Mouse (Mus musculus): ENCODE data around the gene Hist1h2ad. TPM values are rescaled to one million over a fixed set of nuclear protein-coding genes. Genes with fewer than 3 reads are reported as not detected.
A peak's percentile ranks its signal among the peaks of the same experiment; 100 is the strongest.

Hist1h2ad gene
- polyA plus RNA-seq, 1 experiment from 2014 or later = 2.7 TPM

GRCm38 (mm10) chr13:23592614-23593013 is 18.4 kb downstream of the Hist1h2ad start:
- H3K36me3 ChIP-seq = no peaks in the 10 kb centered on the region
- no peak overlapping the region for H3K9ac ChIP-seq (replicated peaks)
- H3K4me1 ChIP-seq (replicated peaks) = peaks cover 5% of the 10 kb centered on the region; the same call in 1 of the 2 replicates
- no peaks in the 10 kb centered on the region for H3K27me3 ChIP-seq
- no peak overlapping the region for H3K4me3 ChIP-seq (replicated peaks)
- no peak for ATAC-seq (ENCODE audit: insufficient number of reproducible peaks, insufficient read depth, low FRiP score, low TSS enrichment, low read depth)
- H3K27ac ChIP-seq = peak overlapping the region; percentile 71; the same call in 1 of the 2 replicates
- 57% methylated on average over 7 of the region's 7 CpGs for WGBS
- H3K4me2 ChIP-seq = no peak overlapping the region
- H3K9me3 ChIP-seq = no peaks in the 10 kb centered on the region

GRCm38 (mm10) chr13:23593051-23593770 is 19.0 kb downstream of the Hist1h2ad start:
- Histone ChIP-seq H3K9ac (replicated peaks) (no peak overlapping the region), H3K4me1 (replicated peaks) (peaks cover 5% of the 10 kb centered on the region; the same call in 1 of the 2 replicates), H3K27me3 (no peaks in the 10 kb centered on the region), H3K4me2 (no peak overlapping the region), H3K4me3 (replicated peaks) (no peak overlapping the region), H3K36me3 (no peaks in the 10 kb centered on the region), H3K27ac (peak overlapping the region; percentile 71), H3K9me3 (no peaks in the 10 kb centered on the region)
- no peak for ATAC-seq (ENCODE audit: insufficient number of reproducible peaks, insufficient read depth, low FRiP score, low TSS enrichment, low read depth)
- WGBS = 66% methylated on average over 5 of the region's 5 CpGs

- Histone ChIP-seq H3K9me3 (no peaks in the 10 kb centered on the region), H3K4me3 (replicated peaks) (no peak overlapping the region), H3K4me1 (replicated peaks) (peaks cover 5% of the 10 kb centered on the region; the same call in 1 of the 2 replicates), H3K27ac (no peak overlapping the region), H3K27me3 (no peaks in the 10 kb centered on the region), H3K4me2 (no peak overlapping the region), H3K36me3 (no peaks in the 10 kb centered on the region), H3K9ac (replicated peaks) (no peak overlapping the region)
- ATAC-seq (ENCODE audit: insufficient number of reproducible peaks, insufficient read depth, low FRiP score, low TSS enrichment, low read depth) = no peak
- WGBS = 63% methylated on average over 2 of the region's 2 CpGs
These were observed 21.0 kb downstream of the Hist1h2ad start for GRCm38 (mm10) chr13:23595185-23595584.

GRCm38 (mm10) chr13:23595622-23596372 is 21.6 kb downstream of the Hist1h2ad start:
- Histone ChIP-seq H3K4me1 (replicated peaks) (peaks cover 5% of the 10 kb centered on the region; the same call in 1 of the 2 replicates), H3K4me2 (no peak overlapping the region), H3K9ac (replicated peaks) (no peak overlapping the region; the same call in 1 of the 2 replicates), H3K4me3 (replicated peaks) (no peak overlapping the region), H3K36me3 (no peaks in the 10 kb centered on the region), H3K27me3 (no peaks in the 10 kb centered on the region), H3K27ac (no peak overlapping the region), H3K9me3 (no peaks in the 10 kb centered on the region)
- 78% methylated on average over 7 of the region's 7 CpGs for WGBS
- no peak for ATAC-seq (ENCODE audit: insufficient number of reproducible peaks, insufficient read depth, low FRiP score, low TSS enrichment, low read depth)

GRCm38 (mm10) chr13:23597957-23598356 is 23.8 kb downstream of the Hist1h2ad start:
- Histone ChIP-seq H3K36me3 (no peaks in the 10 kb centered on the region), H3K4me3 (replicated peaks) (no peak overlapping the region), H3K4me1 (replicated peaks) (peaks cover 4% of the 10 kb centered on the region; the same call in 1 of the 2 replicates), H3K27me3 (no peaks in the 10 kb centered on the region), H3K4me2 (no peak overlapping the region), H3K9ac (replicated peaks) (no peak overlapping the region), H3K27ac (no peak overlapping the region), H3K9me3 (no peaks in the 10 kb centered on the region)
- no peak for ATAC-seq (ENCODE audit: insufficient number of reproducible peaks, insufficient read depth, low FRiP score, low TSS enrichment, low read depth)
- 7% methylated on average over 9 of the region's 9 CpGs for WGBS

- H3K4me1 ChIP-seq (replicated peaks) = no peaks in the 10 kb centered on the region
- H3K4me2 ChIP-seq = no peak overlapping the region
- H3K27ac ChIP-seq = no peak overlapping the region
- H3K36me3 ChIP-seq = no peaks in the 10 kb centered on the region
- H3K9me3 ChIP-seq = no peaks in the 10 kb centered on the region
- H3K9ac ChIP-seq (replicated peaks) = no peak overlapping the region
- WGBS = 87% methylated on average over 7 of the region's 7 CpGs
- ATAC-seq (ENCODE audit: insufficient number of reproducible peaks, insufficient read depth, low FRiP score, low TSS enrichment, low read depth) = no peak
- no peak overlapping the region for H3K4me3 ChIP-seq (replicated peaks)
- no peaks in the 10 kb centered on the region for H3K27me3 ChIP-seq
These were observed 29.1 kb downstream of the Hist1h2ad start for GRCm38 (mm10) chr13:23603182-23603699.

GRCm38 (mm10) chr13:23604452-23604851 is 30.3 kb downstream of the Hist1h2ad start:
- Histone ChIP-seq H3K27ac (no peak overlapping the region), H3K9ac (replicated peaks) (no peak overlapping the region), H3K36me3 (no peaks in the 10 kb centered on the region), H3K4me3 (replicated peaks) (no peak overlapping the region), H3K27me3 (no peaks in the 10 kb centered on the region), H3K9me3 (no peaks in the 10 kb centered on the region), H3K4me2 (no peak overlapping the region), H3K4me1 (replicated peaks) (no peaks in the 10 kb centered on the region)
- WGBS = 88% methylated on average over 3 of the region's 3 CpGs
- ATAC-seq (ENCODE audit: insufficient number of reproducible peaks, insufficient read depth, low FRiP score, low TSS enrichment, low read depth) = no peak

- Histone ChIP-seq H3K36me3 (no peaks in the 10 kb centered on the region), H3K4me2 (no peak overlapping the region), H3K9ac (replicated peaks) (no peak overlapping the region), H3K4me1 (replicated peaks) (no peaks in the 10 kb centered on the region), H3K27ac (no peak overlapping the region), H3K9me3 (no peaks in the 10 kb centered on the region), H3K27me3 (no peaks in the 10 kb centered on the region), H3K4me3 (replicated peaks) (no peak overlapping the region)
- 88% methylated on average over 3 of the region's 3 CpGs for WGBS
- no peak for ATAC-seq (ENCODE audit: insufficient number of reproducible peaks, insufficient read depth, low FRiP score, low TSS enrichment, low read depth)
These were observed 30.9 kb downstream of the Hist1h2ad start for GRCm38 (mm10) chr13:23605052-23605451.

GRCm38 (mm10) chr13:23609209-23609608 is 35.0 kb downstream of the Hist1h2ad start:
- no peak overlapping the region for H3K27ac ChIP-seq
- no peak for ATAC-seq (ENCODE audit: insufficient number of reproducible peaks, insufficient read depth, low FRiP score, low TSS enrichment, low read depth)
- no peaks in the 10 kb centered on the region for H3K4me1 ChIP-seq (replicated peaks)
- H3K27me3 ChIP-seq = no peaks in the 10 kb centered on the region
- no peak overlapping the region for H3K4me2 ChIP-seq
- H3K9ac ChIP-seq (replicated peaks) = no peak overlapping the region
- WGBS = 90% methylated on average over 4 of the region's 4 CpGs
- no peaks in the 10 kb centered on the region for H3K36me3 ChIP-seq
- no peaks in the 10 kb centered on the region for H3K9me3 ChIP-seq
- H3K4me3 ChIP-seq (replicated peaks) = no peak overlapping the region

GRCm38 (mm10) chr13:23609844-23610243 is 35.7 kb downstream of the Hist1h2ad start:
- Histone ChIP-seq H3K9me3 (no peaks in the 10 kb centered on the region), H3K4me1 (replicated peaks) (no peaks in the 10 kb centered on the region), H3K27me3 (no peaks in the 10 kb centered on the region), H3K4me2 (no peak overlapping the region), H3K9ac (replicated peaks) (no peak overlapping the region), H3K36me3 (no peaks in the 10 kb centered on the region), H3K27ac (no peak overlapping the region), H3K4me3 (replicated peaks) (no peak overlapping the region)
- no peak for ATAC-seq (ENCODE audit: insufficient number of reproducible peaks, insufficient read depth, low FRiP score, low TSS enrichment, low read depth)

GRCm38 (mm10) chr13:23610393-23610792 is 36.2 kb downstream of the Hist1h2ad start:
- 76% methylated on average over 2 of the region's 2 CpGs for WGBS
- H3K9me3 ChIP-seq = no peaks in the 10 kb centered on the region
- ATAC-seq (ENCODE audit: insufficient number of reproducible peaks, insufficient read depth, low FRiP score, low TSS enrichment, low read depth) = no peak

More at GRCm38 (mm10) chr13:23610393-23610792, 36.2 kb downstream of the Hist1h2ad start:
- H3K27ac ChIP-seq = no peak overlapping the region
- H3K27me3 ChIP-seq = no peaks in the 10 kb centered on the region
- no peak overlapping the region for H3K4me3 ChIP-seq (replicated peaks)
- H3K4me2 ChIP-seq = no peak overlapping the region
- H3K4me1 ChIP-seq (replicated peaks) = no peaks in the 10 kb centered on the region
- H3K36me3 ChIP-seq = no peaks in the 10 kb centered on the region
- H3K9ac ChIP-seq (replicated peaks) = no peak overlapping the region
